Mouse (Mus musculus): ENCODE measurements around the gene Hbs1l.

The Hbs1l gene

DNA sequence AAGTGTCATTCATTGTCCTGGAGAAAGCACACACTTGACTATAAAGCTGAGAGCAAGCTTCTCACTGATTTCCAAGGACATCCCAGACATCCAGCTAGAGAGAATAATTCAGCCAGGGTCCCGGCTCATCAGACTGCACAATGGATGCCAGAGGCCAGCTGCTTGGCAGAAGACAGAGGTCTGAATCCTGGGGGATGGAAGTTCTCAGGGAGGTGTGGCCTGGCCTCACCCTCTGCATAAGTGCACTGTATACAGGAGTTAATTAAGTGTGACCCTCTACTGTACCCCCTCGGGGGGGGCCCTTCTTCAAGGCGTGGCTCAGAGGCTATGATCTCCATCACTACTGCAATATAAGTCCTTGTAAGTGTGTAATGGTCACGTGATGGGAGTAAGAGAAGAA lies 105.5 kb downstream of the Hbs1l start:
- no peak for DNase-seq (ENCODE audit: low spot score in 2 of 2)

DNA sequence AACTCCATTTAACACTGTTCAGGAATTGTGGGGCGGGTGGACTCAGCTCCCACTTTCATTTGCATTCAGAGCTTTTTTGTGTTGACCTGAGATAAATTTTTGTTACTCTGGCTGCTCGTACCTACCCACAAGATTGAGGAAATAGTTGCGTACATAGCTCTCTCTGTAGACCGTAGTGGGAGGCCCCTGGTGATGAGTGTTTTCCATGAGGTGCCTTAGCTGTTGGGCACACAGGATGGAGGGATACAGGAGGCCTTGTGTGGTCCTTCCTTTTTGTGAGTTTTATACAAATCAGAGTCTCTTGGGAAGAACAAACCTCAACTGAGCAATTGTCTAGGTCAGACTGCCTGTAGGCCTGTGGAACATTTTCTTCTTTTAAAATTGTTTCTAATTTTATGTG lies 109.0 kb downstream of the Hbs1l start:
- no peak for DNase-seq (ENCODE audit: low spot score in 2 of 2)

DNA sequence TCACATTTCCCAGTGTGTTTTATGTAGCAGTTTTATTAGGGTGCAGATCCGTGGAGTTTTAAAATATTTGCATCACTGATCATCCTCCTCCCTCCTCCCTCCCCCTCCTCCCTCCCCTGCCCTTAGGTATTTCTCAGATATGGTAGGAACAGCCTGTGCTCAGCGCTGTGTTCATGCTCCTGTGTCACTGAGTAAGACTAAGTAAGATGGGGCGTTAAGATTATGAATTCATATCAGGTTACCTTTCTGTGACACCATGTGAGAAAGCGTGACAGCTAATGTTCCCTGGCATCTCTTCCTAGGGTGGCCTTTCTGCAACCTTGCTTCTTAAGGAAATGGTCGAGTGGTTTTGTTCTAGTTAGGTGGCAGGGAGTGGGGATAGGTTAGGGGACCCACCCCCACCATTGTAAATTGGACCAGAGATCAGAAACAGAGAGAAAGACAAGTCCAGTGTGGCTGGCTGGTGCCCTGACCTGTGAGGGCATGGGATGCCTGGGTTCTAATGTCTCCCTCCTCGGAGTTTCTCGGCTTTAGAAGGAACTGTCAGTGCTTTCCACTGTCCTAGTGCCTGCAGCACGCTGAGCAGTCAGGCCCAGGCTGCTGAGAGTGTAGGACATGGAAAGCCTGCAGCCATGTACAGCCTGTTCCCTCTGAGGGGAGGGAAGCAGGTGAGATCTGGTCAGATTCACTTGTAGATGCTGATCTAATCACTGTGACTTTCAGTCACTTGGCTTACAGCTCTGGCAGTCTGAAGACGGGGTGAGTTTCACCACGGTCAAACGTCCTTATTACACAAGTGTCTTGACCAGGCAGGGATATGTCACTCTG lies 110.1 kb downstream of the Hbs1l start:
- no peak for DNase-seq (ENCODE audit: low spot score in 2 of 2)

DNA sequence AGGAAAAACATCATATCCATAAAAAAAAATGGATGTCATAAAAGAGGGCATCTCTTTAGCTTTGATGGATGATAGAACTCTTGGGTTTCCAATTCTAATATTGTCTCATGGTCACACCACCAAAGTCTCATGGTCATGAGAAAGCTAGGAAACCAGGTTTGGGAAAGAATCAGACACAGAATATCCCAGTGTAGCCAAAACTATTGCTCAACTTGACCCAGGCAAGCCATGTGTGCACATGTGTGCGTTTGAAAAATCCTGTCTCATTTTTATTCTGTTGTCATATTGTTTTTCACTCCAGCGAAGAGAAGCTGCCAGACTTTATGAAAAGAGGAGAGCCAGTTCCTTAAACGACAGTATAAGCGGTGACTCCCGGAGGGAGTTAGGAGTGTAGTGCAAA lies 114.9 kb downstream of the Hbs1l start:
- DNase-seq (ENCODE audit: low spot score in 2 of 2) = no peak

DNA sequence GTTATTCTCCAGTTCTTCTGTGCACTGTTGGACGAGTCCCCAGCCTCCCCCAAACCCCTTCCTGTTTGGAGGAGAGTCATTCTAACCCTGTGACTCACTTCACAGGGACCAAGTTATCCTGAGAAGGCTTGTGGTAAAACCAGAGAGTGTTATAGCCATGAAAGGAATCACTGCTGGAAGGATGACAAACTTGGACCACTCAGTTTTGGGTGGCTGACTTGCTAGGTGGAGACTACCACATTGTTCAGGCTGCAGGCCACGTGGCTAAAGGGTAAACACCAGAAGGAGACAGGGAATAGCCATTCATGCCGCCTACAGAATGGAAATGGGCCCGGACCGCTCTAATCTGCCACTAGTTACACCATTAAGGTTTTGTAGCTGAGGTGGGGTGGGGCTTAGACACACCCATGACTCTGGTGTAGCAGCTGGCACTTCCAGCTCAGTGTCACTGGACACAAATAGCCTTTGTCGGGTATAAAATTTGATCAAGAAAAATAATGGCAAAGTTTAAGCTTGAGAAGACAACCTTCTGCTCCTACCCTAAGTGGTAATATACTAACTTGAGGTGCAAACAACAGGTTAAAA lies 115.9 kb downstream of the Hbs1l start:
- DNase-seq (ENCODE audit: low spot score in 2 of 2) = no peak

DNA sequence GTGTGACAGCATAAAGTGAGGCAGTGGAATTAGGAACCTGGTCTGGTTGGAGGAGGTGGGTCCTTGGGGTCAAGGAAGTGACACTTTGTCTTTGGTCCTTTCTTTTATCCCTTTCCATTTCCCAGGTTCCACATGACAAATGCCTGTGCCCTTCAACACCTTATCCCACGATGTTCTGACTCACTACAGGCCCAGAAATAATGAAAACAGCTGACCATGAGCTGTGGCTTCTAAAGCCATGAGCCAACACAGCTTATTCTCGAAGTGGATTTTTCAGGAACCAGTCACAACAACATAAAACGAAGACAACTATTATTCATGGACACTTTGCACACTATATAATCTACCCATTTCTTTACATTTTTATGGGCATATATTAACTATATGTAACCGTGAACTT lies 119.3 kb downstream of the Hbs1l start:
- DNase-seq (ENCODE audit: low spot score in 2 of 2) = no peak

DNA sequence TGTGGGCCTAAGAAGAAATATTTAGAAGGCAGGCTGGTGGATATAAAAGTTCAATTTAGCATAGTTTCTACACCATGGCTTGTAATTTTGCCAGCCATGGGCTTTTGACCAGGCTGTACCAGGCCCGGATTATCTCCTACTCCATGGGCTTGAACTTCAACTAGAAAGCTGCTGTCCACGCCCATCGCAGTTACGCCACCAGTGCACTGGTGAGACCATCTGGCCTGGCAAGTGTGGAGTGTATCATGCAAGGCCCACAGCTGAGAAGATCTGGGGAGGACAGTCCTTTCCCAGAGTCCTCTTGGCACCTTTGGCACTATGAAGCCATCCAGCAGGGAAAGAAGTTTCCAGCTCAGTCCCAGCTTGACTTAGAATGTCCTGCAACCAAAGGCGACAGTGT lies 120.4 kb downstream of the Hbs1l start:
- no peak for DNase-seq (ENCODE audit: low spot score in 2 of 2)

Data from right cerebral cortex, postnatal 36 days (tissue).